Mouse (Mus musculus): ENCODE results near the gene 2310033P09Rik. TPM values are rescaled to one million over a fixed set of nuclear protein-coding genes. Genes with fewer than 3 reads are reported as not detected.

The 2310033P09Rik gene
- 10 to 100 TPM; 24.0 to 25.2 TPM for total RNA-seq (2021)

- DNase-seq = peak; percentile 95 to 96
Measured at GRCm38 (mm10) chr11:59208153-59208831, at the start of gene 2310033P09Rik. Gene 2310033P09Rik (plus strand): TSS chr11:59208321.

GRCm38 (mm10) chr11:59159099-59159498 lies 49.0 kb upstream of the 2310033P09Rik start:
- no peak for DNase-seq

- no peak for DNase-seq
Measured at GRCm38 (mm10) chr11:59159558-59159957, 48.6 kb upstream of the 2310033P09Rik start.

- DNase-seq = no peak
Measured at GRCm38 (mm10) chr11:59161398-59161797, 46.7 kb upstream of the 2310033P09Rik start.

GRCm38 (mm10) chr11:59162443-59163254 lies 45.5 kb upstream of the 2310033P09Rik start:
- DNase-seq = no peak

- DNase-seq = peak; percentile 98 to 99
Measured at GRCm38 (mm10) chr11:59163255-59164236, 44.6 kb upstream of the 2310033P09Rik start, which contains the start of gene Iba57. Gene Iba57 (minus strand): TSS chr11:59163739.

GRCm38 (mm10) chr11:59164384-59164783 lies 43.7 kb upstream of the 2310033P09Rik start:
- DNase-seq = no peak

GRCm38 (mm10) chr11:59165616-59166241 lies 42.4 kb upstream of the 2310033P09Rik start:
- no peak for DNase-seq

GRCm38 (mm10) chr11:59169807-59170206 lies 38.3 kb upstream of the 2310033P09Rik start:
- DNase-seq = no peak

GRCm38 (mm10) chr11:59170549-59170948 lies 37.6 kb upstream of the 2310033P09Rik start:
- no peak for DNase-seq

GRCm38 (mm10) chr11:59174189-59174838 lies 33.8 kb upstream of the 2310033P09Rik start:
- no peak for DNase-seq

GRCm38 (mm10) chr11:59176475-59176874 lies 31.6 kb upstream of the 2310033P09Rik start:
- no peak for DNase-seq

GRCm38 (mm10) chr11:59176921-59177320 lies 31.2 kb upstream of the 2310033P09Rik start:
- DNase-seq = no peak

GRCm38 (mm10) chr11:59182864-59183331 lies 25.2 kb upstream of the 2310033P09Rik start, which contains the start of gene Gjc2:
Gene Gjc2 (minus strand): TSS chr11:59183213.
- DNase-seq = peak; percentile 38 to 43

GRCm38 (mm10) chr11:59183821-59184220 lies 24.3 kb upstream of the 2310033P09Rik start:
- DNase-seq = peak in 1 of 2 experiments; percentile 36

GRCm38 (mm10) chr11:59185490-59185889 lies 22.6 kb upstream of the 2310033P09Rik start:
- no peak for DNase-seq

- DNase-seq = no peak
Measured at GRCm38 (mm10) chr11:59187706-59188105, 20.4 kb upstream of the 2310033P09Rik start.

- DNase-seq = peak; percentile 89 to 90
Measured at GRCm38 (mm10) chr11:59191231-59192058, 16.7 kb upstream of the 2310033P09Rik start.

- DNase-seq = no peak
Measured at GRCm38 (mm10) chr11:59192059-59192386, 16.1 kb upstream of the 2310033P09Rik start, which contains the start of gene Guk1. Gene Guk1 (minus strand): TSS chr11:59192212.

GRCm38 (mm10) chr11:59196230-59196629 lies 11.9 kb upstream of the 2310033P09Rik start:
- DNase-seq = no peak
